Mouse (Mus musculus) C2C12 (cell line): Measurements from ENCODE around the gene Exoc4. TPM values are rescaled to one million over a fixed set of nuclear protein-coding genes. Genes with fewer than 3 reads are reported as not detected.

ENCODE experiments used
- H3K27me3 ChIP-seq: one replicate; pipeline ENCODE4 v1.6.1; 2011; ENCODE audit not compliant: control insufficient read depth, insufficient read depth, insufficient read length
- H3K36me3 ChIP-seq: one replicate; pipeline ENCODE4 v1.6.1; 2011; ENCODE audit not compliant: control insufficient read depth, insufficient read depth
- H3K4me3 ChIP-seq: one replicate; pipeline ENCODE4 v1.5.1; 2011; ENCODE audit warnings: mild to moderate bottlenecking, control low read depth; ENCODE audit not compliant: poor library complexity, insufficient read depth, severe bottlenecking
- H3K79me2 ChIP-seq: one replicate; pipeline ENCODE4 v1.6.1; 2011; ENCODE audit not compliant: control insufficient read depth, insufficient read depth
- H3K79me3 ChIP-seq: one replicate; pipeline ENCODE4 v1.6.1; 2011; ENCODE audit warnings: low read depth, control low read depth
- H3ac ChIP-seq: one replicate; pipeline ENCODE3; 2011; ENCODE audit warnings: low read depth; ENCODE audit not compliant: control insufficient read depth, insufficient read length
- CEBPB ChIP-seq: IDR thresholded peaks from one replicate; pipeline ENCODE4 v1.6.1; 2011; ENCODE audit warnings: low read depth, mild to moderate bottlenecking, control low read depth, moderate library complexity
- CTCF ChIP-seq: IDR thresholded peaks from one replicate; pipeline ENCODE4 v1.5.1; 2011; ENCODE audit not compliant: control insufficient read depth, insufficient read depth, insufficient read length
- FOSL1 ChIP-seq: IDR thresholded peaks from one replicate; pipeline ENCODE4 v1.8.0; 2011; ENCODE audit warnings: mild to moderate bottlenecking, low read length; ENCODE audit not compliant: poor library complexity, insufficient read depth, severe bottlenecking
- MAX ChIP-seq: IDR thresholded peaks from one replicate; pipeline ENCODE4 v1.6.1; 2011; ENCODE audit warnings: mild to moderate bottlenecking, control low read depth
- MYOD1 ChIP-seq: IDR thresholded peaks from one replicate; pipeline ENCODE4 v1.6.1; 2011; ENCODE audit warnings: low read depth; ENCODE audit not compliant: control insufficient read depth, insufficient read length
- MYOG ChIP-seq: IDR thresholded peaks from one replicate; pipeline ENCODE4 v1.6.1; 2011; ENCODE audit not compliant: control insufficient read depth, insufficient read length; ENCODE audit errors: extremely low read depth
- USF1 ChIP-seq: IDR thresholded peaks from one replicate; pipeline ENCODE4 v1.6.1; 2011; ENCODE audit warnings: low read depth, mild to moderate bottlenecking, control low read depth, moderate library complexity
- polyA plus RNA-seq: library from polyadenylated mRNA; unstranded; fragments of >200 nt; fragmentation: generic; extraction: Trizol; gene quantifications from one replicate; pipeline ENCODE4 v1.2.1, GENCODE M21; 2012; ENCODE audit warnings: missing spikeins

Exoc4 gene
- polyA plus RNA-seq, 1 experiment, result 20.6 TPM

DNA sequence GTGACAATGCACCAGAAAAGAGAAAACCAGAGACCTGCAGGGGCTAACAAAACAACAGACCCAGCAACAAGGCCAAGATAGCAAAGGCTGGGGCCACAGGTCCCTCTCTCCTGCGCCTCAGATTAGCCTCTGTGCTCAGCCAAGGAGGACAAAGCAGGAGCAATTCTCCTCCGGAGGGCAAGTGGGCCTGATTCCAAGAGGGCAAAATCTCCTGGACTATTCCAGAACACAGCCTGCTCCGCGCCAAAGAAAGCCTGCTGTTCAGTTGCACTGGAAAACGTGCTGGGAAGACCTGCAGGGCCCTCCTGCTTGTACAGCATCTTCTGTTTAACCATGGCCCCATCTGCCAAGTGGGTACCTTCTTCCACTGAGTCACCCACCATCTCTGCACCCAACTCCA is 1.7 kb upstream of the Exoc4 start:
- no peaks in the 10 kb centered on the region for H3K27me3 ChIP-seq
- no peak overlapping the region for H3K4me3 ChIP-seq
- TF ChIP-seq CEBPB, result no peak
- no peak for TF ChIP-seq CTCF
- no peak for TF ChIP-seq MYOD1
- TF ChIP-seq MAX, result no peak
- no peak for TF ChIP-seq FOSL1
- peaks cover 25% of the 10 kb centered on the region for H3K79me3 ChIP-seq
- peaks cover 31% of the 10 kb centered on the region for H3K79me2 ChIP-seq
- H3K36me3 ChIP-seq, result no peaks in the 10 kb centered on the region
- no peak overlapping the region for H3ac ChIP-seq

DNA sequence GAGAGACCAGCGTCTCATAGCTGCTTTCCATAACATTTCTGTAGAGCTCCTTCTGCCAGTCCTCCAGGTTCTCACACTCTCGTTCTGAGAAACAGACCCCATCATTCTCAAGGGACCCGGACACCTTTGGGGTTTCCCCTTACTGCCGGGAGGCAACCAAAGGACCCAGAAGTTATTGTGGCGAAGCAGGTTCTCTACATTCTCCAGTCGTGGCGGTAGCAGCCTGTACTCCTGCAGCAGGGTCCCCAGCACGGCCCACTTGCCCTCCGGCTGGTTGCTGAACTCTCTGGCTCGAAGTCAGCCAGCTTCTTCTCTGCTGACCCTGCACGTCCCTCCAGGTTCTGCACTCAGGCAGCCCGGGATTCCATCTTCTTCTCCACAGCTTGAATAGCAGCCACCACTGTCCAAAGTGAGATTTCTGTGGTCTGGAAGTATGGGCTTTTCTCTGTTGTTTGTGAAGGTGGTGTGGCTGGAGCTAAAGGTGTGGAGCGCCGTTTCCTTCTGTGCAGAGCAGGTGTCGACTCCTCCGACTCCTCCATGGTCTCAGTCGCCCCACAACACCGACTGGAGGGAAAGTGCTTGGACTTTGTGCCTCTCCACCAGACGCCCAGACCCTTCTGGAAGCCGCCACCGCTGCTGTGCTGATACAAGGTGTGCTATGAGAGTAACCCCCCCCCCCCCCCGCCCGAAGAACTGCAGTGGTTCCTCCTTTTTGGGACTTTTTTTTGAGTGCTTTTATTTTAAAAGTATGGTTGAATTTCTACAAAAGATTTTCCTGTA is 1.1 kb upstream of the Exoc4 start:
- Histone ChIP-seq H3ac (no peak overlapping the region), H3K4me3 (no peak overlapping the region), H3K36me3 (no peaks in the 10 kb centered on the region), H3K79me2 (peaks cover 37% of the 10 kb centered on the region), H3K79me3 (peaks cover 31% of the 10 kb centered on the region), H3K27me3 (no peaks in the 10 kb centered on the region)
- TF ChIP-seq CTCF (no peak), USF1 (no peak), MYOD1 (no peak), MYOG (no peak), FOSL1 (no peak), MAX (no peak), CEBPB (no peak)

DNA sequence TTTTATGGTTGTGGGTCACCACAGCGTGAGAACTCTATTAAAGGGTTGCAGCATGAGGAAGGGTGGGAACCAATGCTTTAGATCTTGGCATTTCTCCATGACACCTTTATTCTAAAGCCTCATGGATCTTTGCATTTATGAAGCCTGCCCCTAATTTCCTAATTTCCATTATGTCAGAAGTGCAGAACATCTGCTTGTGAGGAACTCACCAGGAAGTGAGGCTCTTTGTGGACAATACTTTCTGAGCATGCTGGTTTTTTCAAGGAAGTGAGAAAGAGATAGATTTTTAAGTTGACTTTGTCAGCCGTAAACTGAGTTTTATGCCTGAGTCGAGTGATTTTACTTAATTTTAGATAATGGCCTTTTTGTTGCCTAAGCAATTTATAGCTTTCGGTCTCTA is 7.8 kb downstream of the Exoc4 start:
- Histone ChIP-seq H3ac (no peak overlapping the region), H3K36me3 (peaks cover 9% of the 10 kb centered on the region), H3K27me3 (no peaks in the 10 kb centered on the region), H3K79me3 (peaks cover 51% of the 10 kb centered on the region), H3K79me2 (peaks cover 94% of the 10 kb centered on the region), H3K4me3 (no peak overlapping the region)
- TF ChIP-seq FOSL1 (no peak), MYOD1 (no peak), USF1 (no peak), MYOG (no peak), MAX (no peak), CTCF (no peak), CEBPB (no peak)

- Histone ChIP-seq H3ac (no peak overlapping the region), H3K36me3 (peaks cover 10% of the 10 kb centered on the region), H3K79me3 (peaks cover 51% of the 10 kb centered on the region), H3K79me2 (peaks cover 93% of the 10 kb centered on the region), H3K4me3 (no peak overlapping the region), H3K27me3 (no peaks in the 10 kb centered on the region)
- TF ChIP-seq CEBPB (no peak), MYOG (no peak), FOSL1 (no peak), MAX (no peak), CTCF (no peak), USF1 (no peak), MYOD1 (no peak)
Observed at GRCm38 (mm10) chr6:33257076-33257789, 8.3 kb downstream of the Exoc4 start.

DNA sequence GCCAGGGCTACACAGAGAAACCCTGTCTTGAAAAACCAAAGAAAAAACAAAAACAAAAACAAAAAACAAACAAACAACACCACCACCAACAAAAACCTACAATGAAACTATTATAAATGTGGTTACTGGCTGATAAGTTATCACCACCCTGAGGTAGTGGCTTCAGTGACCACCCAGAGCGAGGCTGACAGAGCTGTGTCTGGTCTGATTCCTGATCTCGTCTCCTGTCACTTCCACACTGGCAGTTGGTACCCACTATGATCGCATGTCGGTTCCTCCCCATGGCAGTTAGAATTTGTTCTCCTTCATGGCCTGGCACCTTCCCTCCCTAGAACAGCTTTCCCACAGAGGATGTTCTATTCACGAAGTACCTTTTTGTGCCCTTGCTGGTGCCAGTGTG is 11.0 kb downstream of the Exoc4 start:
- no peak overlapping the region for H3K4me3 ChIP-seq
- H3K79me3 ChIP-seq, result peaks cover 36% of the 10 kb centered on the region
- H3ac ChIP-seq, result no peak overlapping the region
- no peaks in the 10 kb centered on the region for H3K27me3 ChIP-seq
- peaks cover 66% of the 10 kb centered on the region for H3K79me2 ChIP-seq
- peaks cover 6% of the 10 kb centered on the region for H3K36me3 ChIP-seq
- TF ChIP-seq MYOG (no peak), CTCF (no peak), CEBPB (no peak), MAX (no peak), MYOD1 (no peak), FOSL1 (no peak), USF1 (no peak)

DNA sequence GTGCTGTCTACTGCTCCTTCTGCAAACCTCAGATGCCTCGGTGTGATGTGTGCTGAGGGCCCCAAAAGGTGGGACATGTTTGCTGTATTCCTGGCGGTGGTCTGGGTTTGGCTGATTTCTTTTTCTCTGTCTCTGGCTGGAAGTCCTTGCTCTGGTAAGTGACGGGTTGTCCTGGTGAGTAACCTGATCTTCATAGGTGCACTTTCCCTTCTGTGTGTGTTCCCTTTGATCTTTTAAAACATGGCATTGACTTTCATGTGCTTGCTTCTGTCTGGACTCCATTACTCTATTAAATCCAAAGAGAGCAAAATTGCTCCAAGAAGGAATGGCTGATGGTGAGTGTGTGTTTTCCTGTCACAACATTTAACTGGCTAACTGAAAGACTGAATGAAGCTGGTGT is 12.7 kb downstream of the Exoc4 start:
- no peaks in the 10 kb centered on the region for H3K27me3 ChIP-seq
- TF ChIP-seq USF1, result no peak
- TF ChIP-seq MYOG, result no peak
- TF ChIP-seq CEBPB, result no peak
- no peak for TF ChIP-seq MYOD1
- TF ChIP-seq CTCF, result no peak
- TF ChIP-seq FOSL1, result no peak
- no peak for TF ChIP-seq MAX
- no peak overlapping the region for H3ac ChIP-seq
- H3K79me3 ChIP-seq, result peaks cover 26% of the 10 kb centered on the region
- no peak overlapping the region for H3K4me3 ChIP-seq
- H3K36me3 ChIP-seq, result peaks cover 17% of the 10 kb centered on the region
- H3K79me2 ChIP-seq, result peaks cover 55% of the 10 kb centered on the region
